Mouse (Mus musculus) MEL (cell line): ENCODE data around the gene Gm20388.

Source experiments
- CTCF ChIP-seq, 3 experiments: IDR thresholded peaks in 2 of 3; conservative IDR thresholded peaks in 1 of 3; 2 replicates each; pipeline ENCODE4 v1.5.1; 2011 to 2012; ENCODE audit warnings: low read length in 3 of 3, low read depth in 2 of 3, mild to moderate bottlenecking in 2 of 3, improper control_type of control experiment in 1 of 3, inconsistent platforms in 1 of 3, mixed read lengths in 1 of 3, moderate library complexity in 1 of 3; ENCODE audit not compliant: control insufficient read depth in 1 of 3, insufficient read depth in 1 of 3, poor library complexity in 1 of 3, severe bottlenecking in 1 of 3
- E2F4 ChIP-seq: IDR thresholded peaks from 2 replicates; pipeline ENCODE4 v1.6.1; 2011; ENCODE audit warnings: low read depth, low read length, improper control_type of control experiment, borderline replicate concordance
- EP300 ChIP-seq, 2 experiments: IDR thresholded peaks; 2 replicates each; pipeline ENCODE4 v1.6.1; 2011; ENCODE audit warnings: improper control_type of control experiment in 2 of 2, low read length in 2 of 2, low read depth in 1 of 2, mild to moderate bottlenecking in 1 of 2
- MAFK ChIP-seq: IDR thresholded peaks from 2 replicates; pipeline ENCODE4 v1.6.1; 2011; ENCODE audit warnings: low read depth, mild to moderate bottlenecking, low read length, improper control_type of control experiment, borderline replicate concordance
- NELFE ChIP-seq: IDR thresholded peaks from 2 replicates; pipeline ENCODE4 v1.6.1; 2011; ENCODE audit warnings: low read depth, low read length, improper control_type of control experiment
- POLR2AphosphoS2 ChIP-seq: IDR thresholded peaks from 2 replicates; pipeline ENCODE4 v1.6.1; 2011; ENCODE audit warnings: low read length, improper control_type of control experiment

GRCm38 (mm10) chr8:123665580-123665979 lies 3754.9 kb downstream of the Gm20388 start:
- TF ChIP-seq EP300 (IDR thresholded peaks at IDR 0.05; ENCODE audit: low read depth in 1 of 2, low read length in 2 of 2), result no peak
- no peak for TF ChIP-seq NELFE
- TF ChIP-seq MAFK, result no peak
- TF ChIP-seq POLR2AphosphoS2, result no peak
- no peak for TF ChIP-seq E2F4
- TF ChIP-seq CTCF (IDR thresholded peaks at IDR 0.05 in 2 of 3, conservative IDR thresholded peaks at IDR 0.05 in 1 of 3; ENCODE audit: control insufficient read depth in 1 of 3, insufficient read depth in 1 of 3, low read depth in 2 of 3, low read length in 3 of 3, poor library complexity in 1 of 3, severe bottlenecking in 1 of 3), result no peak
